30 mouse cellular contexts compared by ENCODE assay signal in genomic region chr2:164778015-164778287, GRCm38 (mm10). TPM values are rescaled to one million over a fixed set of nuclear protein-coding genes. Genes with fewer than 3 reads are reported as not detected.
"Had no signal": no experiment of that assay in that cellular context is flagged by ENCODE, and none has a peak within 500 bp of the region (broad histone marks: within the 10 kb centered on the region; RNA-seq: fewer than 3 reads in every experiment).

No protein-coding gene starts in this region.

- H3K36me3 ChIP-seq: heart, embryonic 15.5 days; hindbrain, embryonic 13.5 days; hindbrain, embryonic 15.5 days had no signal

- H3K4me3 ChIP-seq: heart, embryonic 10.5 days; heart, embryonic 13.5 days; heart, embryonic 15.5 days; hindbrain, embryonic 13.5 days; hindbrain, embryonic 15.5 days; kidney, embryonic 15.5 days; limb, embryonic 12.5 days; limb, embryonic 15.5 days; liver, embryonic 12.5 days had no signal

- H3K9me3 ChIP-seq: heart, embryonic 10.5 days; heart, embryonic 13.5 days; heart, embryonic 15.5 days; hindbrain, embryonic 13.5 days; hindbrain, embryonic 15.5 days; kidney, embryonic 15.5 days; limb, embryonic 12.5 days; limb, embryonic 15.5 days; liver, embryonic 12.5 days had no signal

- H3K9ac ChIP-seq: heart, embryonic 13.5 days; heart, embryonic 15.5 days; hindbrain, embryonic 13.5 days; hindbrain, embryonic 15.5 days; kidney, embryonic 15.5 days; limb, embryonic 12.5 days; limb, embryonic 15.5 days; liver, embryonic 12.5 days had no signal

- ATAC-seq: hindbrain, postnatal 0 days; intestine, embryonic 16.5 days; liver, embryonic 12.5 days had no signal

- H3K27me3 ChIP-seq: hindbrain, embryonic 15.5 days; kidney, embryonic 15.5 days; limb, embryonic 15.5 days had no signal

- H3K4me1 ChIP-seq: heart, embryonic 10.5 days; hindbrain, embryonic 13.5 days; hindbrain, embryonic 15.5 days; limb, embryonic 12.5 days; limb, embryonic 15.5 days had no signal

- DNase-seq: gastrocnemius, postnatal 10 days; heart, adult 18-20 months; heart, postnatal 14 days; heart, postnatal 36 days; kidney, adult 11 months; kidney, adult 2 months; kidney, adult 9 months; kidney, postnatal 14 days; kidney, postnatal 36 days; layer of hippocampus, adult 9-11 months; layer of hippocampus, postnatal 36 days; left cerebral cortex, postnatal 4 days had no signal

- H3K27ac ChIP-seq: heart, embryonic 10.5 days; heart, embryonic 13.5 days; heart, embryonic 15.5 days; hindbrain, embryonic 13.5 days; hindbrain, embryonic 15.5 days; hindbrain, postnatal 0 days; kidney, embryonic 15.5 days; kidney, postnatal 0 days; limb, embryonic 12.5 days; limb, embryonic 15.5 days; liver, embryonic 12.5 days had no signal

- H3K4me2 ChIP-seq: heart, embryonic 13.5 days; heart, embryonic 15.5 days; hindbrain, embryonic 13.5 days; hindbrain, embryonic 15.5 days; kidney, embryonic 15.5 days; limb, embryonic 12.5 days; limb, embryonic 15.5 days; liver, embryonic 12.5 days had no signal

RNA-seq across cellular contexts. Expression of gene Tnnc2, which starts 1.8 kb away (rescaled TPM):
- total RNA-seq: heart, postnatal 14 days; heart, postnatal 36 days; hindbrain, postnatal 0 days; layer of hippocampus, adult 18-20 months; layer of hippocampus, postnatal 14 days; layer of hippocampus, postnatal 36 days; left cerebral cortex, postnatal 10 days; left cerebral cortex, postnatal 25 days; left cerebral cortex, postnatal 4 days had no signal
- polyA plus RNA-seq: liver, adult 2 months had no signal

RNA-seq across cellular contexts. Expression of gene Ube2c, which starts 8.3 kb away (rescaled TPM):
- total RNA-seq: left cerebral cortex, adult 18-20 months had no signal
